Mouse (Mus musculus) embryonic facial prominence, embryonic 15.5 days (tissue): ENCODE measurements around the gene Cdc25a. TPM values are rescaled to one million over a fixed set of nuclear protein-coding genes. Genes with fewer than 3 reads are reported as not detected.

Experiments used
- ATAC-seq: fragments of 200-750 bp; cut with Nextera tagmentation; 2 replicates; pipeline ENCODE4 v1.8.0; 2017; ENCODE audit warnings: low read depth, moderate TSS enrichment; ENCODE audit not compliant: insufficient number of reproducible peaks, low FRiP score, low TSS enrichment
- H3K27ac ChIP-seq: fragments of 300-500 bp; sonication (generic); replicated peaks from 2 replicates; pipeline ENCODE4 v1.5.1; 2015; ENCODE audit warnings: mild to moderate bottlenecking, inconsistent platforms
- H3K27me3 ChIP-seq: fragments of 300-500 bp; sonication (generic); 2 replicates; pipeline ENCODE4 v1.6.1; 2015; ENCODE audit warnings: inconsistent platforms
- H3K36me3 ChIP-seq: fragments of 300-500 bp; sonication (generic); 2 replicates; pipeline ENCODE4 v1.6.1; 2015; ENCODE audit warnings: mild to moderate bottlenecking, inconsistent platforms
- H3K4me1 ChIP-seq: fragments of 300-500 bp; sonication (generic); 2 replicates; pipeline ENCODE4 v1.6.1; 2015; ENCODE audit warnings: inconsistent platforms
- H3K4me2 ChIP-seq: fragments of 300-500 bp; sonication (generic); replicated peaks from 2 replicates; pipeline ENCODE4 v1.6.1; 2015; ENCODE audit warnings: mild to moderate bottlenecking, inconsistent platforms
- H3K4me3 ChIP-seq: fragments of 300-500 bp; sonication (generic); replicated peaks from 2 replicates; pipeline ENCODE4 v1.5.1; 2015; ENCODE audit warnings: mild to moderate bottlenecking, inconsistent platforms
- H3K9ac ChIP-seq: fragments of 300-500 bp; sonication (generic); 2 replicates; pipeline ENCODE4 v1.6.1; 2015; ENCODE audit warnings: inconsistent platforms
- H3K9me3 ChIP-seq: fragments of 300-500 bp; sonication (generic); replicated peaks from 2 replicates; pipeline ENCODE4 v1.6.1; 2016; ENCODE audit warnings: inconsistent platforms
- WGBS: fragments of 180-500 bp; shearing (Covaris S2); methylation state at CpG from one replicate; pipeline ENCODE4 v1.1.7; 2015; 5-methylcytosine and 5-hydroxymethylcytosine counted together
- polyA plus RNA-seq: library from polyadenylated mRNA; unstranded; fragments of >200 nt; fragmentation: Nextera tagmentation; extraction: Ambion mirVana; gene quantifications from 2 replicates; pipeline ENCODE4 v1.2.1, GENCODE M21; 2015

The Cdc25a gene
- polyA plus RNA-seq, 1 experiment from 2014 or later: 26.8 TPM

DNA sequence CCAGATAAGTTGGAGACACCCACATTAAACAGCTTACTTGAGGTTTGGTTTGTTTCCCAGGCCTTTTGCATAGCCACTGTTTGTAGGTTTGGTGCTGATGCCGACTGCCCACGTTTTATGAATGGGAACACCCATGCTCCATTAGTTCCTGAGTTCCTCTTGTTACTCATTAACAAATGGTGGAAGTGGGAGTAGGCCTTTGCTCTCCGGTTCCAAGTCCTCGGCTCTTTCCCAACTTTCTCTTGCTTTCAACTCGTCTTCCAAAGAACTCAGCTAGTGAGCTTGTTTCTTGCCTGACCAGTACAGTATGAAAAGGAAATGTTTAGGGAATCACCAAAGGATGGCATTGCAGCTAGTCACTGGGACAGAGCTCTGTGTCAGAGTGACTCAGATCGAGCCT lies 20.2 kb downstream of the Cdc25a start:
- H3K27ac ChIP-seq: no peak overlapping the region
- 80% methylated on average over 6 of the region's 6 CpGs for WGBS

DNA sequence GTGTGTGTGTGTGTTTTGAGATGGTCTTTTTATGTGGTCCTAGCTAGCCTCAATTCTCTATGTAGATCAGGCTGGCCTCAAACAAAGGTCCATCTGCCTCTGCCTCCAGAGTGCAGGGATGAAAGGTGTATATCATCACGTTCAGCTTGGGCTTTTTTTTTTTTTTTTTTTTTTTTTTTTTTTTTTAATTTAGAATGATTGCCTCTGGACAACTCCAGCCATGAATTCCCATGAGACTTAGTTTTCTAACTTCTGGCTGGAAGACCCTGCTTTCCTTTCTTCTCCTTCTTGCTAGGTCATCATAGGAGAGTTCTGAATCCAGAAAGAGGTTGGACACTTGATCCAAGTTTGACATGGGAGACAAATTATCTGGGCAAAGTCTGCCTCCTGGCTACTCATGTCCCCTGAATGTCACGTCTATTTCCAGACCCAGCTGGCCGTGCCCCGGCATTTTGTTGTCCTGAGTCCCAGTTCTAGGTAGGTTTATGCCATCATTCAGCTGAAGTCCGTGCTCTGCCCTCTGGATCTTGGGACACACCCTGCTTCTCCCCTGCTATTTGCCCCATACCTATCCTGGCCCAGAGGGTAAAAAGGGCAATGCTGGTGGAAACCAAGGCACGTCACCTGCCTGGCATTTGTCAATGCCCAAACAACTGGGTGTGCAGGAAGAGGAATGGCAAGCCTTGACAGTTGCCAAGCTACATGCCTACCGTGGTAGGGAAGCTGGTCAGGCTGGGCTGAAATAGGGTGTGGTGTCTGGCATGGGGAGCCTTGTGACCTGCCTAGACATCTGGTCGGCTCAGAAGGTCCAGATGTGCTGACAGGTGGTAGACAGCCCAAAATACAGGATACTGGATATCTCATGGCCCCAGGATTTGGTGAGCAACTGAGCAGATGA lies 21.1 kb downstream of the Cdc25a start:
- Histone ChIP-seq H3K4me2 (no peak overlapping the region), H3K4me1 (peaks cover 12% of the 10 kb centered on the region)
- WGBS: 79% methylated on average over 8 of the region's 8 CpGs

More for the DNA sequence above, 20.2 kb downstream of the Cdc25a start:
- H3K9me3 ChIP-seq: no peaks in the 10 kb centered on the region
- H3K4me3 ChIP-seq: no peak overlapping the region
- H3K9ac ChIP-seq: no peak overlapping the region
- H3K4me1 ChIP-seq: peaks cover 12% of the 10 kb centered on the region
- no peaks in the 10 kb centered on the region for H3K27me3 ChIP-seq
- no peak for ATAC-seq
- no peak overlapping the region for H3K4me2 ChIP-seq
- peaks cover 36% of the 10 kb centered on the region for H3K36me3 ChIP-seq

DNA sequence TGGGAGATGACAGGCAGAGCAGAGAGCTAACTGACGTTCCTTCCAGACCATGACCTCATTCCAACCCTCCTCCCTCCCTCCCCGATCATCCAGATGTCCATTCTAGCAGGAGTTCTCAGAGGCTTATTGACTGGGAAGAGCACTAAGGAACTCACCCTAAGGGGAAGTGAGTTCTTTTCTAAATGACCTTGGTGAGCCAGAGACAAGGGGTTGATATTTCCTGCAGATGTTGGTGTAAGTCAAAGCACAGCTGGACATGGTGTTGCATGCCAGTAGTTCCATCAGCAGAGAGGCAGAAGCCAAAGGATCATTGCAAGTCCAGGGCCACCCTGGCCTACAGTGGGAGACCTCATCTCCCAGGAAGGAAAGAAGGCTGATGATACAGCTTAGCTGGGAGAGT lies 22.6 kb downstream of the Cdc25a start:
- peaks cover 13% of the 10 kb centered on the region; the same call in 1 of the 2 replicates for H3K36me3 ChIP-seq
- no peak for ATAC-seq
- H3K4me1 ChIP-seq: peaks cover 12% of the 10 kb centered on the region
- no peaks in the 10 kb centered on the region for H3K27me3 ChIP-seq
- no peaks in the 10 kb centered on the region for H3K9me3 ChIP-seq
- H3K27ac ChIP-seq: no peak overlapping the region
- no peak overlapping the region for H3K9ac ChIP-seq
- H3K4me3 ChIP-seq: no peak overlapping the region
- 22% methylated on average over 2 of the region's 2 CpGs for WGBS
- H3K4me2 ChIP-seq: no peak overlapping the region

More for the DNA sequence above, 21.1 kb downstream of the Cdc25a start:
- no peak overlapping the region for H3K27ac ChIP-seq
- peaks cover 27% of the 10 kb centered on the region for H3K36me3 ChIP-seq
- ATAC-seq: no peak
- H3K27me3 ChIP-seq: no peaks in the 10 kb centered on the region
- no peaks in the 10 kb centered on the region for H3K9me3 ChIP-seq
- H3K4me3 ChIP-seq: no peak overlapping the region
- no peak overlapping the region for H3K9ac ChIP-seq

DNA sequence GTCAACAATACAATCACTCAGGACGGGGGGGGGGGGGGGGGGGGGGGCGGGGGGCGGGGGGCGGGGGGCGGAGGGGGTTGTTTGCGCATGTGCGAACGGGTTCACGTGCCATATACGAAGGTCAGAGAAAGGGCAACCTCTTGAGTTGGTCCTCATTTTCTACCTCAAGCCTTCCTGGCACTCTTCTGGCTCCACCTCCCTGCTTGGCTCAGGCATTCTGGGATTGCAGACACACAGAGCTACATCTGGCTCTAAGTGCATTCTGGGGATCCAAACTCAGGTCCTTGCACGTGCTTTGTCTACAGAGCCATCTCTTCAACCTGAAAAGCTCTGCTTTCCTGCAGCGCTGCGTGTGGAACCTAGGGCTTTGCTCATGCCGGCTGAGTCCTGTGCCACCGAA lies 24.0 kb downstream of the Cdc25a start:
- Histone ChIP-seq H3K27me3 (no peaks in the 10 kb centered on the region), H3K9ac (no peak overlapping the region), H3K4me2 (no peak overlapping the region), H3K9me3 (no peaks in the 10 kb centered on the region), H3K4me3 (no peak overlapping the region), H3K27ac (no peak overlapping the region), H3K4me1 (peaks cover 7% of the 10 kb centered on the region), H3K36me3 (0 out of 2 replicates have a peak, but pooled peaks cover under 1% of the 10 kb centered on the region)
- 65% methylated on average over 10 of the region's 15 CpGs for WGBS
- ATAC-seq: no peak

GRCm38 (mm10) chr9:109899774-109900173 lies 24.4 kb downstream of the Cdc25a start:
- Histone ChIP-seq H3K4me1 (peaks cover 3% of the 10 kb centered on the region; the same call in 1 of the 2 replicates), H3K4me3 (no peak overlapping the region), H3K4me2 (no peak overlapping the region), H3K36me3 (no peaks in the 10 kb centered on the region), H3K9ac (no peak overlapping the region), H3K27me3 (no peaks in the 10 kb centered on the region), H3K27ac (no peak overlapping the region), H3K9me3 (no peaks in the 10 kb centered on the region)
- ATAC-seq: no peak
- 63% methylated on average over 8 of the region's 8 CpGs for WGBS

- H3K27me3 ChIP-seq: no peaks in the 10 kb centered on the region
- H3K4me3 ChIP-seq: no peak overlapping the region
- no peaks in the 10 kb centered on the region for H3K4me1 ChIP-seq
- H3K27ac ChIP-seq: no peak overlapping the region
- ATAC-seq: no peak
- no peaks in the 10 kb centered on the region for H3K36me3 ChIP-seq
- WGBS: 77% methylated on average over 3 of the region's 3 CpGs
- no peak overlapping the region for H3K4me2 ChIP-seq
- H3K9me3 ChIP-seq: no peaks in the 10 kb centered on the region
- no peak overlapping the region for H3K9ac ChIP-seq
Observed at GRCm38 (mm10) chr9:109900604-109901003, 25.2 kb downstream of the Cdc25a start.

DNA sequence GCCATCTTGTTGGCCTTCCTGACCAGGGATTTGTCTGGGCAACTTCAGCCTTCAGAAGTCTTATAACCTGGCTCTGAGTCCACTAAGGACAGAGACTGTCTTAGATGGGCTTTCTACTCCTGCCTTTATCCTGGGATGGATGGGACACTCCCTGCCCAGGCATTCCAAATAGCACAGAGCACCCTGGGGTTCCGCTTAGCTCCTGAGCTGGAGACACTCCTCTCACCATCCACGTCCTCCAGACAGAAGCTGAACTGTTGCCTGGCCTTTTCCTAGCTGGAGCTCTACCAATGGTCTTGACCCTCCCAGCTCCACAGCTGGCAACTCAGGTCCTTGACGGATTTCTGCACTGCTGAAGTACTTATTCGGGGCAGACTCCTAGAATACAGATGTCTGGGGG lies 26.9 kb downstream of the Cdc25a start:
- Histone ChIP-seq H3K36me3 (no peaks in the 10 kb centered on the region), H3K4me2 (no peak overlapping the region), H3K27ac (no peak overlapping the region), H3K27me3 (no peaks in the 10 kb centered on the region), H3K4me3 (no peak overlapping the region), H3K9me3 (no peaks in the 10 kb centered on the region), H3K9ac (no peak overlapping the region), H3K4me1 (no peaks in the 10 kb centered on the region)
- 72% methylated on average over 4 of the region's 4 CpGs for WGBS
- no peak for ATAC-seq

DNA sequence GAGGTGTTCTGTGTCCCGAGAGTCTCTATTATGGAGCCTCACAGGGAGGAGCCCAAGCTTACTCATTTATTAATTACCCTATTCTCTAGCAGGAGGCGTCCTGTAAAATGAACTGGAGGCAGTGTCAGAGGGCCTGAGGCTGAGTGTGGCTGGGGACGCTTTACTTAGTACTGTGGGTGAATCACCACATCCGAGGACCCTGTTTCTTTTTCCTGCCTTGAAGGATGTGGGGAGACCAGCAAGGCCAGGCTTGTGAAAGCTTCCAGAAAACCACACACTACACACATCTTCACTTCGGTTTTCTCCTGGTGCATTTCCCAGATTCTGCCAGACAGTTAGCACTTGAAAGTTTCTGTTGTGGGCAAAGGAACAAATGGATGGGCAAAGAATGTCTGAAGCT lies 27.4 kb downstream of the Cdc25a start:
- 53% methylated on average over 5 of the region's 5 CpGs for whole genome bisulfite sequencing
- Histone ChIP-seq H3K4me3 (no peak overlapping the region), H3K9ac (no peak overlapping the region), H3K27ac (no peak overlapping the region), H3K4me2 (no peak overlapping the region), H3K9me3 (no peaks in the 10 kb centered on the region), H3K4me1 (no peaks in the 10 kb centered on the region), H3K36me3 (no peaks in the 10 kb centered on the region), H3K27me3 (no peaks in the 10 kb centered on the region)
- no peak for ATAC-seq

GRCm38 (mm10) chr9:109907300-109907699 lies 31.9 kb downstream of the Cdc25a start:
- WGBS: 51% methylated on average over 8 of the region's 8 CpGs
- Histone ChIP-seq H3K36me3 (no peaks in the 10 kb centered on the region), H3K27ac (no peak overlapping the region), H3K4me1 (no peaks in the 10 kb centered on the region), H3K9me3 (no peaks in the 10 kb centered on the region), H3K27me3 (no peaks in the 10 kb centered on the region), H3K9ac (no peak overlapping the region), H3K4me3 (no peak overlapping the region), H3K4me2 (no peak overlapping the region)
- ATAC-seq: no peak

GRCm38 (mm10) chr9:109907774-109908465 lies 32.5 kb downstream of the Cdc25a start:
- Histone ChIP-seq H3K9ac (no peak overlapping the region), H3K4me1 (no peaks in the 10 kb centered on the region), H3K27me3 (no peaks in the 10 kb centered on the region), H3K27ac (no peak overlapping the region), H3K36me3 (no peaks in the 10 kb centered on the region), H3K9me3 (no peaks in the 10 kb centered on the region), H3K4me3 (no peak overlapping the region), H3K4me2 (no peak overlapping the region)
- ATAC-seq: no peak
- 70% methylated on average over 6 of the region's 6 CpGs for WGBS

DNA sequence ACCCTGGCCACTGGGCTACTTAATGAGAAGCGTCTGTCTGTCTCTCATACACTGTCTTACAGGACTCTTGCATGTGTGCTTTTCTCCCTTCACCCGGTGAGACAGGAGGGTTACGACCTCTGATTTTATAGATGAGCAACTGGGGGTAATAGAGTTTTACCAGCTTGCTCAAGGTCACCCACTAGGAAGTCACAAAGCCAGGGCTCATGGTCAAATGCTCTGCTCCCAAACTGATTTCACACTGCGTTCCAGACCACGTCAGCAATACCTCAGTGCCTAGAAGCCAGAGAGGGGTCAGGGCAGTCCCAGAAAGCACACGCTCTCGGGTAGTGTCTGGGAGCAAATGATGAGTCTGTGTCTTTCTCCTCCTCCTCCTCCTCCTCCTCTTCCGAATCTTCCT lies 33.7 kb downstream of the Cdc25a start:
- H3K9me3 ChIP-seq: no peaks in the 10 kb centered on the region
- H3K9ac ChIP-seq: no peak overlapping the region
- H3K4me1 ChIP-seq: no peaks in the 10 kb centered on the region
- no peak overlapping the region for H3K4me2 ChIP-seq
- H3K36me3 ChIP-seq: no peaks in the 10 kb centered on the region
- H3K4me3 ChIP-seq: no peak overlapping the region
- no peak for ATAC-seq
- WGBS: 79% methylated on average over 8 of the region's 8 CpGs
- no peak overlapping the region for H3K27ac ChIP-seq
- no peaks in the 10 kb centered on the region for H3K27me3 ChIP-seq
